Mouse (Mus musculus) ES-E14 (cell line): ENCODE measurements around the gene Gm47283.

Experiments
- CHD2 ChIP-seq: IDR thresholded peaks from 2 replicates; pipeline ENCODE4 v1.6.1; 2014; ENCODE audit warnings: mild to moderate bottlenecking, low read depth, low read length, inconsistent platforms
- MAFK ChIP-seq: IDR thresholded peaks from 2 replicates; pipeline ENCODE4 v1.6.1; 2014; ENCODE audit warnings: mild to moderate bottlenecking, low read depth, low read length, inconsistent platforms; ENCODE audit not compliant: insufficient read depth
- ZNF384 ChIP-seq: IDR thresholded peaks from 2 replicates; pipeline ENCODE4 v1.6.1; 2012; ENCODE audit warnings: low read depth, low read length, inconsistent platforms

GRCm38 (mm10) chrY:90740013-90740561 is 44.5 kb upstream of the Gm47283 start:
- TF ChIP-seq ZNF384 (no peak), CHD2 (no peak), MAFK (no peak)
